Mouse (Mus musculus) spleen, adult 2 months (tissue): ENCODE data around the gene Olfr906. TPM values are rescaled to one million over a fixed set of nuclear protein-coding genes. Genes with fewer than 3 reads are reported as not detected.

ENCODE experiments used
- DNase-seq, 2 experiments: peaks; one replicate each; pipeline versions ENCODE4 v3.0.0 to v3.0.0-alpha.2; 2012 to 2021; ENCODE audit warnings: low spot score in 2 of 2, low read depth in 1 of 2
- H3K27ac ChIP-seq: fragments of 200-500 bp; 2 replicates; pipeline ENCODE4 v1.5.1; 2012; ENCODE audit warnings: low read length, inconsistent platforms; ENCODE audit not compliant: insufficient read depth
- H3K27me3 ChIP-seq: fragments of 200-500 bp; 2 replicates; pipeline ENCODE4 v1.6.1; 2012; ENCODE audit warnings: mild to moderate bottlenecking, moderate library complexity, low read length, inconsistent platforms; ENCODE audit not compliant: control insufficient read depth, insufficient read depth
- H3K36me3 ChIP-seq: fragments of 200-500 bp; 2 replicates; pipeline ENCODE4 v1.6.1; 2012; ENCODE audit warnings: mild to moderate bottlenecking, low read length, inconsistent platforms; ENCODE audit not compliant: control insufficient read depth, insufficient read depth
- H3K4me1 ChIP-seq: fragments of 200-500 bp; 2 replicates; pipeline ENCODE4 v1.6.1; 2011; ENCODE audit warnings: inconsistent platforms; ENCODE audit not compliant: control insufficient read depth, insufficient read depth, insufficient read length
- H3K4me3 ChIP-seq: fragments of 200-500 bp; 2 replicates; pipeline ENCODE4 v1.5.1; 2011; ENCODE audit warnings: mild to moderate bottlenecking, inconsistent platforms; ENCODE audit not compliant: insufficient read depth, insufficient read length; ENCODE audit errors: extremely low read depth
- CTCF ChIP-seq: fragments of 200-500 bp; IDR thresholded peaks from 2 replicates; pipeline ENCODE4 v1.5.1; 2011; ENCODE audit warnings: mild to moderate bottlenecking, inconsistent platforms; ENCODE audit not compliant: insufficient read depth, insufficient read length, insufficient replicate concordance; ENCODE audit errors: extremely low read depth
- POLR2A ChIP-seq: fragments of 200-500 bp; IDR thresholded peaks from 2 replicates; pipeline ENCODE4 v1.6.1; 2011; ENCODE audit warnings: low read depth, low read length, inconsistent platforms
- WGBS: fragments of 180-500 bp; shearing (Covaris S2); methylation state at CpG from one replicate; pipeline ENCODE4 v1.1.7; 2018; 5-methylcytosine and 5-hydroxymethylcytosine counted together
- polyA plus RNA-seq: library from polyadenylated mRNA; depleted of rRNA; stranded (reverse); fragments of >200 nt; gene quantifications from 2 replicates; pipeline ENCODE4 v1.2.3, GENCODE M21; 2012; rRNA removed

Olfr906 gene
- polyA plus RNA-seq, 1 experiment: not detected

DNA sequence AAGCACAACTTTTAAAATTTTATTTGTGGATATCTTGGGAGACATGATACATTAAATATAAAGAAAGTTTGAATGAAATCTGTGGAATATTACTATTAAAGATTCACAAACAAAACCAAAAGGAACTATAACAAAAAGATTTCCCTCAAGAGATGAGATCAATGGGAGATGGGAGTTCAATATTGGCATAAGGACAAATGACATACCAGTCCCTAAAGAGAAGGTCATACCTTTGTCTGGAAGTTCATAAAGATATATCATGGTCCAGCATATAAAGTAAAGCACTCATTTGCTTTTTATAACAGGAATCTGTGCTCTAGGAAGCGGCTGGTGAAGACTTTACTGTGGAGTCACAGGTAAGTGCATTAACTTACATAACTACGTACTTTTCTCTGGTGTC, 50.7 kb downstream of the Olfr906 start, which contains the start of gene Olfr910:
TSS of gene Olfr910 (plus strand) at position 301 of the 400 bp plus-strand sequence.
- 86% methylated on average over 2 of the region's 2 CpGs for WGBS
- TF ChIP-seq CTCF (no peak), POLR2A (no peak)
- H3K27ac ChIP-seq: no peak within 1 kb of the TSS
- no peak within 1 kb of the TSS for H3K4me3 ChIP-seq
- no peaks in the 10 kb centered on the region for H3K36me3 ChIP-seq
- no peaks in the 10 kb centered on the region for H3K27me3 ChIP-seq
- H3K4me1 ChIP-seq: no peaks in the 10 kb centered on the region
- DNase-seq: no peak

Other genes starting within 250 kb of the Olfr906 start
- not detected in 2 replicates for gene Olfr143, start 234.3 kb upstream of the Olfr906 start, polyA plus RNA-seq
- gene Olfr895, start 219.2 kb upstream of the Olfr906 start, polyA plus RNA-seq: not detected in 2 replicates
- gene Olfr896-ps1, start 196.0 kb upstream of the Olfr906 start, polyA plus RNA-seq: not detected in 2 replicates
- gene Olfr25, start 158.0 kb upstream of the Olfr906 start, polyA plus RNA-seq: not detected in 2 replicates
- gene Olfr898, start 138.7 kb upstream of the Olfr906 start, polyA plus RNA-seq: not detected in 2 replicates
- not detected in 2 replicates for gene Olfr250, start 120.2 kb upstream of the Olfr906 start, polyA plus RNA-seq
- gene Olfr251, start 110.0 kb upstream of the Olfr906 start, polyA plus RNA-seq: not detected in 2 replicates
- gene Olfr147, start 85.4 kb upstream of the Olfr906 start, polyA plus RNA-seq: not detected in 2 replicates
- gene Olfr901, start 57.6 kb upstream of the Olfr906 start, polyA plus RNA-seq: not detected in 2 replicates
- not detected in 2 replicates for gene Olfr902, start 39.4 kb upstream of the Olfr906 start, polyA plus RNA-seq
- gene Olfr904, start 23.9 kb upstream of the Olfr906 start, polyA plus RNA-seq: not detected in 2 replicates
- gene Olfr905, start 16.0 kb upstream of the Olfr906 start, polyA plus RNA-seq: not detected in 2 replicates
- gene Olfr907, start 8.7 kb downstream of the Olfr906 start, polyA plus RNA-seq: not detected in 2 replicates
- not detected in 2 replicates for gene Olfr911-ps1, start 34.5 kb downstream of the Olfr906 start, polyA plus RNA-seq
- not detected in 2 replicates for gene Olfr910, start 50.8 kb downstream of the Olfr906 start, polyA plus RNA-seq
- gene Olfr912, start 93.1 kb downstream of the Olfr906 start, polyA plus RNA-seq: not detected in 2 replicates
- not detected in 2 replicates for gene Olfr913, start 105.7 kb downstream of the Olfr906 start, polyA plus RNA-seq
- gene Olfr914, start 118.0 kb downstream of the Olfr906 start, polyA plus RNA-seq: not detected in 2 replicates
- gene Olfr916, start 172.8 kb downstream of the Olfr906 start, polyA plus RNA-seq: not detected in 2 replicates
- gene Olfr917, start 178.8 kb downstream of the Olfr906 start, polyA plus RNA-seq: not detected in 2 replicates
- gene Olfr918, start 187.5 kb downstream of the Olfr906 start, polyA plus RNA-seq: not detected in 2 replicates
- gene Olfr919, start 216.6 kb downstream of the Olfr906 start, polyA plus RNA-seq: not detected in 2 replicates
- 5.1 and 5.5 TPM in 2 replicates for gene Vwa5a, start 231.2 kb downstream of the Olfr906 start, polyA plus RNA-seq